Mouse (Mus musculus) testis, adult 2 months (tissue): ENCODE results near the gene E4f1.

Experiments
- CTCF ChIP-seq: fragments of 200-500 bp; IDR thresholded peaks from 2 replicates; pipeline ENCODE4 v1.5.1; 2012; ENCODE audit warnings: low read depth, mild to moderate bottlenecking, inconsistent platforms, low read length, moderate library complexity; ENCODE audit not compliant: control insufficient read depth, insufficient read depth, insufficient replicate concordance
- POLR2A ChIP-seq: fragments of 200-500 bp; IDR thresholded peaks from 2 replicates; pipeline ENCODE4 v1.6.1; 2012; ENCODE audit warnings: low read depth, mild to moderate bottlenecking, inconsistent platforms, low read length, moderate library complexity; ENCODE audit not compliant: control insufficient read depth

- no peak for TF ChIP-seq POLR2A
- TF ChIP-seq CTCF, result no peak
Observed at GRCm38 (mm10) chr17:24394456-24394855, 75.7 kb downstream of the E4f1 start.
